Mouse (Mus musculus): ENCODE results near the gene Smoc1.

DNA sequence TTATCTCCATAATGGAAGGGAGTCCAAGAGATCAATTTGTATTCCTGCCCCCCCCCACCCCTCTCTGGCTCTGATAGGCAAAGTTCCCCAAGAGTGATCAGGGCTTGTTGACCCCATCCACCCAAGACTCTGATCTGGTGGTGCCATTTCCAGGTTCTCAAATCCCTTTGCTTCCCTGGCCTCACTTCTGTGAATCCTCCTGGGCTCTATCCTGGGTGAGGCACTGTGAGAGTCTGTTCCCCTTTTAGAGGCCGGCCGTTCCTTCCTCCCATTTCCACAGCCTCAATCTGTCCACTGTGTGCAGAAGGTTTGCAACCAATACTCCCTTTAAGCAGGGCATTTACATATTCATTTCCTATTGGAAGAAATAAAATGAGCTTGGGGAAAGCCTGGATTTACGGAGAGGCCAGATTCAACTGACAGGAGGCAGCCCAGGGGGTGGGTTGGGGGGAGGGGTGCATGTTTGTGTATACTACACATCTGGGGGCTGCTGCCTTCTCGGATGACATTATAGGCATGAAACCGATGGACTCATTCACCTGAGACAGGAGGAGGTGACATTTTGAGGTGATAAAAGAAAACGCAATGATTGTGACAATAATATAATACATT lies 199.5 kb downstream of the Smoc1 start:
- TF ChIP-seq GATA1 (IDR thresholded peaks at IDR 0.05; ENCODE audit: low read length) (no peak), TAL1 (IDR thresholded peaks at IDR 0.05; ENCODE audit: low read length) (no peak)
